Mouse (Mus musculus): Measurements from ENCODE around the gene H1f0. TPM values are rescaled to one million over a fixed set of nuclear protein-coding genes. Genes with fewer than 3 reads are reported as not detected.

H1f0 gene
- polyA plus RNA-seq (2012; rRNA removed) = 109 and 112 TPM in 2 replicates

DNA sequence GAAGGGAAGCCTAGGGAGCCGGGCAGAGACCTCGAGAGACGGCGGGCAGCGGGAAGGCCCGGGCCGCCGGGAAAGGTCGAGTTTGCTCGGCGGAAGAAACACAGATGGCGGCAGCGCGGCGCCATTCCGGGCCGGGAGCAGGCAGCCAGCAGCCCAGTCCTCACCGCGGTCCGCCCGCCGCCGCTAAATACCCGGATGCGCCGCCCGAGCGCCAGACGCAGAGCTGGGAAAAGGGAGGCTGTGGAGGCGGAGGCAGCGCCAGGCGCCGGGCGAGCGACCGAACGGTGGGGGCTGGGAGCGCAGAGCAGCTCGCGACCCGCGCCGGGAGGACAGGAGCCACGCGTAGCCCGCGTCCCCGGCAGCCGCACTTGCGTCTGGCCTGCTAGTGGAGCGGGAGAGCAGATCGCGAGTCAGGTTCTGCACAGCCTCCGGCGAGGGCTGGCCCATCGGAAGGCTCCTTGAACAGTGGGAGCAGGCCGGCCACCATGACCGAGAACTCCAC is at the start of gene H1f0:
Gene H1f0 (plus strand): TSS at position 214 of the 502 bp plus-strand sequence.
- peak; percentile 79 to 95 for DNase-seq (ENCODE audit: extremely low spot score in 1 of 2, low spot score in 1 of 2)

DNA sequence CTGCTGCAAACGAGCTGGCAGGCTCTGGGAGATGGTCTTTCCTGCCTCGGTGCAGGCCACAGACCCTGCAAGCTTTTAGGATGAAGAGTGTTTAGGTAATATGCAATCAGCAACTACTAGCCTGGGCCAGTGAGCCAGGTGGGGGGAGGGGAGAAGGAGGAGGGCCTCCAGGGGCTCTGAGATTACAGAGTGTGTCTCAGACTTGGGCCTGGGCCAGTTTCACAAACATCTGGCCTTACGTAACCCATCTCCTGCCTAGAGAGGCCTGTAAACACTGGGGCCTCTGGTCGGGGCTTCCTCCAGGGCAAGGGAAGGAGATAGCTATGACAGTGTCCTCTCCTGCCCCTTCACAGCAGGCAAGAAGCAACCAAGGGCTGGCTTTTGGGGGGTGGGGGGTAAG is 49.4 kb upstream of the H1f0 start:
- DNase-seq (ENCODE audit: extremely low spot score in 1 of 2, low spot score in 1 of 2) = no peak

DNA sequence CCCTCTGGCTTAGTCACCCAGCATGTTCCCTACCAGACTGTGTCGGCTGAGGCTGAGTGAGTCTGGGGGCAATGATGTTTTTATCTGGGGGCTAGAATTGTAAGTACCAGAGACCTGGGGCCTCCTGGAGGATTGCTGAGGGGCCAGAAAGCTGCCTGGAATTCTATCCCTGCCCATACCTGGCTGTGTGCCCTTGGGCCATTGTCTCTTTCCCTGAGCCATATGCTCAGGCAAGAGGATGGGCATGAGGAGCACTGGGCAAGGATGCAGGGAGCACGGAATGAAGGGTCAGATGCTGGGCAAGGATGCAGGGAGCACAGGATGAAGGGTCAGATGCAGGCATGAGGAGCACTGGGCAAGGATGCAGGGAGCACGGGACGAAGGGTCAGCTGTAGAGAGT is 48.2 kb upstream of the H1f0 start:
- DNase-seq (ENCODE audit: extremely low spot score in 1 of 2, low spot score in 1 of 2) = no peak

DNA sequence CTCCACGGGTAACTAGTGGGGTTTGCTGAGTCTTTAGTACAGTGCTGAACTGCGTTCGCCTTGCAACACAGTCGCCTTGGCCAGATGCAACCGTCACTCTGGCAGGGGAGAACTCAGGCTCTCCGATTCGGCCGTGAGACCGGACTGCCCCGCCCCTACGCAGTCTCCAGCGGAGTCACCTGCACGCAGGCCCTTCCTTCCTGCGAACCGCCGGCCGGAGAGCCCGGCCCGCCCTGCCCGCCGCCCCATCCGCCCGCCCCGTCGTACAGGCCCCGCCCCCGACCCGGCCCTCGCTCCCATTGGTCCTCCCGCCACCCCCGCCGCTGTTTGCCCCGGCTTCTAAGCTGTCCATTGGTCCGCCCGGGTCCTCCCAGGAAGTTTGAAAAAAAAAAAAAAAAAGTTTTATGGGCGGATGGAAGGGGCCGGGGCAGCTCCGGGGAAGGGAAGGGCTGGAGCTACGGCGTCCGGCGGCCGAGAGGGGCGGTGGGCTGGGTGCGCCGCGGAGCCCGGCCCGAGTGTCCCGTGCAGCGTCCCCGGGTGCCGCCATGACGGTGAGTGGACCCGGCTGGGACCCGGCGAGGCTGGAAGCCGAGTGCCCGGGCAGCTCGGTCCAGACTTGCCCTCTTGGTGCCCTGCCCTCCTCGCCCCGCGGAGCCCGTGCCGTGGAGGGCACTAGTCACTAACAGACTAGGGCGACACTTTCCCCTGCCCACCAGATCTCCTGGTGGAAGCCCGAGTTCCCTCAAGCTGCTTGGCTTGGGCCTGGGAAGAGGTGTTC is 45.4 kb upstream of the H1f0 start:
- DNase-seq (ENCODE audit: extremely low spot score in 1 of 2, low spot score in 1 of 2) = peak in 1 of 2 experiments; percentile 43

DNA sequence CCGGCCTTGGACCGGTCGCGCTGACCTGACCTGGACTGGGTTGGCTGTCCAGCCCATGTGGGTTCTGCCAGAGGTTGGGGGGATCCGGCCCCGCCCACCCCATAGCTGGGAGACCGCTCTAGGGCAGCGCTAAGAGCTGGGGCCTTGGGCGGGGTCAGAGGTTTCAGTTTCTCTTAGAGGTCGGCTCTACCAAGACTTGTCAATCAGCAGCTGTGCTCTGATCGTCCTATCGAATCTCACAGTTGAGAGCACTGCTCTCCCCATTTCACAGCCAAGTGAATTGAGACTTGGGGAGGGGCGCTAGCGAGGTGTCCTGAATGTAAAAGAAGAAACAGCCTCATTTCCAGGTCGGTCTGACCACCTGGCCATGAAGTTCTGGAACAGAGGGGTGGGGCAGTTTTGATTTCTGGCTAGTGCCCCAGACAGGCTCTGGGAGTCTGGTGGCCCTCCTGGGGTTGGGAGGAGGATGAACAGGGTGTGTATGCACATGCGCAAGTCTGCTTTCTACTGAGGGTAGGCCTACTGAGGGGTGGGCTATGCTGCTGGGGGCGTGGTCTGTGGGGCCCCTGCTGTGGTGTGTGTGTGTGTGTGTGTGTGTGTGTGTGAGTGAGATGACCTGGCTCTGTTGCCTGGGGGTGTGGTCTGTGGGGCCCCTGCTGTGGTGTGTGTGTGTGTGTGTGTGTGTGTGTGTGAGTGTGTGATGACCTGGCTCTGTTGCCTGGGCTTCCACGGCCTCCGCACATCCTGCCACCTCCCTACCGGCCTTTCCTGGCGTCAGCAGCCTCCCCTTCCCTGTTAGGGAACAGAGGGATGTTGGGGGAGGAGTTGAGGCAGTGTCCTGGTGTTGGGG is 44.6 kb upstream of the H1f0 start:
- DNase-seq (ENCODE audit: extremely low spot score in 1 of 2, low spot score in 1 of 2) = peak in 1 of 2 experiments; percentile 39

DNA sequence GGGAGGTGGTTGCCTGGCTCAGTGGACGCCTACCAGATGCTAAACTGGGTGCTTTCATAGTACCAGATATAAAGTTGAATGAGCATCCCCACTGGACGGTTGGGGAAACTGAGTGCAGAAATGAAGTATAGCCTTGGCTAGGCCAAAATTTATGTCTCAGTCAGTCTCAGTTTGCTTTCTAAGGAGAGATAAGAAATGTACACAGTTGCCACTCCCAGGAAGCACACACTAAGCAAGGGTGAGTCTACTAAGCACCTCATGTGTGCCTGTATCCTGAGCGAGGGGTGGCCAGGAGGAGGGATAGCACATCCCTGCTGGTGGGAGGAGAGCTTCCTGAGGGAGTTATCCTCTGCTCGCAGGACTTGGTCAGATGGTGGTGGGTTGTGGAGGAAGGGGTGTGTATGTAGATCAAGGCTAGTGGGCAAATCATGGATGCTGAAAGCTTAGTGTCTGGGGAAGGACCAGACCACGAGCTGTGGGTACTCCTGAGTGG is 43.9 kb upstream of the H1f0 start:
- no peak for DNase-seq (ENCODE audit: extremely low spot score in 1 of 2, low spot score in 1 of 2)

DNA sequence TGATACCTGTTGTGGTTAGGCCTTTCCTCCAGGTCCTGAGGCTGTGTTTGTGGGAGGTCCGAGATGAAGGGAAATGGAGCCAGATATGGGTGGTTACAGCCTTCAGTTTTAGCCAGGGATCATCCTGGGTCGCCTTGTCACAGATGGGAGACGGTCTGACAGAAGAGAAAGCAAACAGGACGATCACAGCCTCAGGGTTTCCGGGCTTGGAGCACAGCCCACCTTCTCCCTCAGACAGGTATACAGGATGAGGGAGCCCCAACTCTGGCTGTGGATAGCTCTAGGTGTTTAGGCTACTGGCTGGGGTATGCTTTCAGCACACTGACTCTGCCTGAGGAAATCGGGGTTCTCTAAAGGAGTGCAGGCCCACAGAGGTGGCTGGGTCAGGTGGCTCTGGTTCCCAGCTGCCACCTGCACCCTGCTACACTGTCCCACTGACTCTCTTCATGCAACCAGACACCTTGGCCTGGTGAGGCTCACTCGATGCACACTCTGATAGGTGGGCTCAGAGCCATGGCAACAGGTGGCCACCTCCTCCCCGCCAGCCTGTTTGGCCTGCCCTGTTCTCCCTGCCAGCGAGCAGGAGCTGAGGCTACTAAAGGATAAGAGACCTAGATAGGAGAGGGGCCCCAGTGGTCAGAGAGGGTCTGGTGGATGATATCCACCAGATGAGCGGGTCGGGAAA is 41.6 kb upstream of the H1f0 start:
- DNase-seq (ENCODE audit: extremely low spot score in 1 of 2, low spot score in 1 of 2) = no peak

DNA sequence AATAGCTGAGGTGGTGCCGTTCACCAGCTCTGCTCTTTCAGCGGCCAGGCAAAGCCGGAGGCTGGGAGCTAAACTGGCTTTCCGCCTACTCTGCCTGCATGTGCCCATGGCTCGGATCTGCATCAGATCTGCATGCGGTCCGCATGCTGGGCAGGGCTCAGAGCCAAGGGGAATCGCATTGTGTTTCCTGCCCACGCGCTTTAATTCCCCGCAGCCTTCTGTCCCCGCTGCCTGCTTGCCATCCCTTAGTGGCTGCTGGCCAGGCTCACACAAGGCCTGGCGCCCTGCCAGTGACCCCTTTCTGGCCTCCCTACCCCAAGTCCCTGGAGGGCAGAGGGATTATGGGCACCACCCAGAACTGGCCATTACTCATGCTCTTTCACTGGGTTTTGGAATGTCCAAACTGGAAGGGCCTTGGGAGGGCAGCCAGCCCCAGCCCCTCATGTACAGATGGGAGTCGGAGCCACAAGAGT is 39.7 kb upstream of the H1f0 start:
- DNase-seq (ENCODE audit: extremely low spot score in 1 of 2, low spot score in 1 of 2) = peak; percentile 69 to 89

DNA sequence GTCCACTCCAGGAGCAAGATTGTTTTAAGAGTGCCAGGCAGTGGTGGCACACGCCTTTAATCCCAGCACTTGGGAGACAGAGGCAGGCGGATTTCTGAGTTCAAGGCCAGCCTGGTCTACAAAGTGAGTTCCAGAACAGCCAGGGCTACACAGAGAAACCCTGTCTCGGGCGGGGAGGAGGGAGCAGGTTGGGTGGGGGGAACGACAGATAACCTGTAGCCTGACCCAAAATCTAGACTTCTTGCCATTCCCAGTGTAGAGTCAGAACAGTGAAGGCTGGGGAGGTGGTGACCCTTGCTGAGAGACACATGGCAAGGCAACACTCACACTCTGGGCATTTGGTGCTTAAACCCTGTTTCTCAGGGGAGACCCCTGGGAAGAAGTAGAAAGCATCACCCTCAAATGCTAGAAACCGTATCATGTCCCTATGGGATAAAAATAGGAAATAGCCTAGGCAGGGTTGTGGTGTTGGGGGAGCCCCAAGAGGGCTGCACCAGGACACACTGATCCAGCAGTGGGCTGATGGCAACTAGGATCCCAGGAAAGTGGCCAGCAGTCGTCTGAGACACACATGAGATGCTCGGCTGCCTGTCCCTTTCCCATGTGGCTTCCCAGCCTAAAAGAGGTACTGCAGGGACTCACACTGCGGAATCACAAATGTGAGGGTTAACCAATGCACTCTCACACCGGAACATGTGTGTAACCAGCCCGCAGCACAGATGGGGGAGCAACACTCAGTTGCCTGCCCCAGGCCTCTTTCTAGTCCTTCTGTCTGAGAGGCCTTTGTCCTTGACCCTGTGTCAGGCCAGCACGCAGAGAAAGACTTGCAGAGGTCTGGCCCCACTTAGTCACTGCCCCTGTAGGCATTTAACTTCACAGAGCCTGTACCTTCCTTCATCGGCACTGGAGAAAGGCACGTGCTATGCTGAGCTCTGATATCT is 38.8 kb upstream of the H1f0 start:
- DNase-seq (ENCODE audit: extremely low spot score in 1 of 2, low spot score in 1 of 2) = no peak

DNA sequence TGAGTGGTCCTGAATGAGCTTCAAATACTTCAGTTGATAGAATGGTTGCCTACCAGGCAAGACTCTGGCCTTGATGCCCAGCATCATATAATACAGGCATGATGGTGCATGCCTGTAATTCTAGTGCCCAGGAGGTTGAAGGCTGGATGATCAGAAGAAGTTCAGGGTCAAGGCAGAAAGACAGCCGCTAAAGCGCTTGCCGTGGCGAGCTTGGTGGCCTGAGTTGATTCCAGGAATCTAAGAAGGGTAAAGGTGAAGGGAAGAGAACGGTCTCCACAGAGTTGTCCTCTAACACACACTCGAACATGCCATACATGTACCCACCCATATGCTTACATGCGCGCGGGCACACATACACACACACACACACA is 38.2 kb upstream of the H1f0 start:
- DNase-seq (ENCODE audit: extremely low spot score in 1 of 2, low spot score in 1 of 2) = no peak

DNA sequence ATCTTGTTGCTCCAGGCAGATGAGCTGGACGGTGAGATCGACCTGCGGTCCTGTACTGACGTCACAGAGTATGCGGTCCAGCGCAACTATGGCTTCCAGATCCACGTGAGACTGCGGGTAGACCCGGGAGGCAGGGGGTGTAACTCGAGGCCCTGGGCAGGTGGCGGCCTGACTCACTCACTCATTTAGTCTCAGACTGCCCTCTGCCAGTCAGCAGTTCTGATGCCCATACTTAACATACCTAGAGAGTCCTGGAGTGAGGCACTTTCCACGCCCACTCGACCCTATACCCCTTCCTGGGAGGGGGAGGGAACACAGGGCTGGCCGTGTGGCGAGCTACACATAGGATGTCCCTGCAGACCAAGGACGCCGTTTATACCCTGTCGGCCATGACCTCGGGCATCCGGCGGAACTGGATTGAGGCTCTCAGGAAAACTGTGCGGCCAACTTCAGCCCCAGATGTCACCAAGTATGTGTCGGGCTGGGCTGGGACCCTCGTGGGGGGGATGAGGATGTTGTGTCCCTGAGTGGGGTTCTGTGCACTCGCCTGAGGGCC is 37.2 kb upstream of the H1f0 start:
- DNase-seq (ENCODE audit: extremely low spot score in 1 of 2, low spot score in 1 of 2) = no peak

DNA sequence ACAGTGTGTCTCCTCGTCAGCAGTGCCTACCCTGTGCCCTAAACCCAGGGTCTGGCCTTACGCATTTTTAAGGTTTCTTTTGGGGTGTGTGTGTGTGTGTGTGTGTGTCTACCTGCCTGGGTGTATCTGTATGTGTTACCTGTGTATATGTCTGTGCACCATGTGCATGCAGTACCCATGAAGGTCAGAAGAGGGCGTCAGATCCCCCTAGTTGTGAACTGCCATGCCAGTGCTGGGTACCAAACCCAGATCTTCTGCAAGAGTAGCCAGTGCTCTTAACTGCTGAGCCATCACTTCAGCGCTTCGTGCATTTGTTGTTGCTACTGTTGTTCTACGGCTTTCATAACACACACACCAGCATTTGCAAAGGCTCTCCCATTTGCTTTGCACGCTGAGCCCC is 36.0 kb upstream of the H1f0 start:
- DNase-seq (ENCODE audit: extremely low spot score in 1 of 2, low spot score in 1 of 2) = no peak

DNA sequence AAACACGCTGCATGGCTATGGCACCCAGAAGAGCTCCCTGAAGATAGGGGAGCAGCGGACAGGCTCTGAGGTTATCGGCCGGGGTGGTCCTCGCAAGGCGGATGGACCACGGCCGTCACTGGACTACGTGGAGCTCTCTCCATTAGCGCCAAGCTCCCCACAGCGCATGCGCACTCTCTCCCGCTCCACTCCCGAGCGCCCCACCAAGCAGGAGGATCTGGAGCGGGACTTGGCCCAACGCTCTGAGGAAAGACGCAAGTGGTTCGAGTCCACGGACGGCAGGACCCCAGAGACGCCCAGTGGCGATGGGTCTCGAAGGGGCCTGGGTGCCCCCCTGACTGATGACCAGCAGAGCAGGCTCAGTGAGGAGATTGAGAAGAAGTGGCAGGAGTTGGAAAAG is 35.3 kb upstream of the H1f0 start:
- DNase-seq (ENCODE audit: extremely low spot score in 1 of 2, low spot score in 1 of 2) = no peak

DNA sequence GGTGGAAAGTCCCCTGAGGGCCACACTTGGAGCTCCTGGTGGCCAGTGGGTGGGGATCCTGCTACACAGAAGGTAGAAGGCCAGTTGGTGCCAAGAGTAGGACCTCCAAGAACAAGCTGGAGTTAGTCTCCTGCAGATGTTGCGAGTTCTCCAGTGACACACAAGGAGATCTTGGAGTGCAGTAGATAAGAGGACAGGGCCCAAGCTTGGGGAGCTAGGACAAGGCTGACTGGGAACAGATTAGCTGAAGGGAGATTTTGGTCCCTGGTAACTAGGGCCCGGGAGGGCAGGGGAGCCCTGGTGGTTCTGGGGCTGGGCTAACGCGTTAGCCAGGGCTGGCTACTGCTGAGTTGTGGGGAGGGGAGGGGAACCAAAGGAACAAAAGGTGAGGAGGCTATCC is 32.3 kb upstream of the H1f0 start:
- DNase-seq (ENCODE audit: extremely low spot score in 1 of 2, low spot score in 1 of 2) = no peak

DNA sequence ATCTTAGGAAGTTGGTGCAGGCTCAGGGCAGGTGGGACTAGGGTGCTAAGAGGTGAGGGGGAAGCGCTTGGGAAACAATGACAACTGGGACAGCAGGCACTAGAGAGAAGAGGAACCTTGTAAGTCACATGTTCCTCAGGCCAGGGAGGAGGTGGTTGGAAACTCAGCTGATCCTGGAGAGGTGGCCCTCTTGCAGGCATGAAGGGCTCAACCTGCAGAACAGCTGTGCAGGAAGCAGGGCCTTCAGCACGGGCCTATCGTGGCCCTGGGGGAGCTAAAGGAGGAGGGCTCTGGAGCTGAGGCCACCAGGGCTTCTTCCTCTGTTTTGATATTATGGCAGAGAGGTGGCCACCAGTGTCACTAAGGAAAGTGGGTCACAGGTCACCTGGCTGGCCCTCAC is 31.6 kb upstream of the H1f0 start:
- DNase-seq (ENCODE audit: extremely low spot score in 1 of 2, low spot score in 1 of 2) = no peak

DNA sequence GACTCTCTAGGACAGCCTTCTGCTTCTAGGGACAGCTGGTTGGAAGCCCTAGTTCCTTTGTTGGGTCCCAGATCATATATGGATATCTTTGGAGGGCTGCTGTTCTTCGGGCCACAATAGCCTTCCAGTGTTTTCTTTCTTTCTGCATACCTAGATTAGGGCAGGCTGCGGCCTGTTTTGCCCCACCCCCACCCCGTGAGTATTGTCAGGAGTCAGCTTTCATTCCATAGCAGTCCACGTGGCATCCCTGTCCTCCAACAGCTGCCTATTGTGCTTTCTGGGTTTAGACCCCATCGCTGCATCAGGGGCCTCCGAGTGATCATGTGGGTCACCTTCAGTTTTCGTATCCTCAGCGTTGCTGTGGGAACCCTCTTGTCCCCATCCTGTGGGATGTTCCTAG is 29.9 kb upstream of the H1f0 start:
- DNase-seq (ENCODE audit: extremely low spot score in 1 of 2, low spot score in 1 of 2) = no peak

DNA sequence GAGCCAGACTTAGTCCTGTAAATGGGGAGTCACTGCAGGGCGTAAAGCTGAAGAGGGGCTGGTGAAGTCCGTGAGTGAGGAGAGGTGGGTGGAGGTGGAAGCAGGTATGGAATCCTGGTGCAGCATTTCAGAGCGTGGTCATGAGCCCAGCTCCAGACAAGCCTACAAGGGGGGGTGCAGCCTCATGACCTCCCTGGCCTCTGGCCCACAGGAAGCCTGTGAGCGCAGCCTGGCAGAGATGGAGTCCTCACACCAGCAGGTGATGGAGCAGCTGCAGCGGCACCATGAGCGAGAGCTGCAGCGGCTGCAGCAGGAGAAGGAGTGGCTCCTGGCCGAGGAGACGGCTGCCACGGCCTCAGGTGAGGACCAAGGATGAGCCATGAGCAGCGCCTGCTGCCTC is 28.7 kb upstream of the H1f0 start:
- no peak for DNase-seq (ENCODE audit: extremely low spot score in 1 of 2, low spot score in 1 of 2)

DNA sequence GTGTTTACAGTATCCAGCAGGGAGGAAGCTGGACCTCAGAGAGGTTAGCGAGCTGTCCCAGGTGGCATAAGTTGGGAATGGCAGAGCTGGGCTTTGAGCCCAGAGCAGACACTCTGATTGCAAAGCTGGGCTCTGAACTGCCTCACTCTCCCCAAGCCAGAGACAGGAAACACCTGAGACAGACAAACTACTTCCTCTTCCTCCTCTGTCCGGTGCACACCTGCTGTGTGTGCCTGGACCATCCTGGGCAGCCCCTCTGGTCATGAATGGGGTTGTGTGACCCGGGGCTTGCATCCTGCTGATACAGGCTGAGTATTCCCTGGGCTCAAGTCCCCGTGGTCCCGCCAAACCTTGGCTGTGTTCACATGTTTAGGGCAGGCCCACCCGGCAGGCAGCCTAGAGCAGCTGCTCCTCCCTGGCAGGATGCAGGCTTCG is 27.9 kb upstream of the H1f0 start:
- DNase-seq (ENCODE audit: extremely low spot score in 1 of 2, low spot score in 1 of 2) = no peak

DNA sequence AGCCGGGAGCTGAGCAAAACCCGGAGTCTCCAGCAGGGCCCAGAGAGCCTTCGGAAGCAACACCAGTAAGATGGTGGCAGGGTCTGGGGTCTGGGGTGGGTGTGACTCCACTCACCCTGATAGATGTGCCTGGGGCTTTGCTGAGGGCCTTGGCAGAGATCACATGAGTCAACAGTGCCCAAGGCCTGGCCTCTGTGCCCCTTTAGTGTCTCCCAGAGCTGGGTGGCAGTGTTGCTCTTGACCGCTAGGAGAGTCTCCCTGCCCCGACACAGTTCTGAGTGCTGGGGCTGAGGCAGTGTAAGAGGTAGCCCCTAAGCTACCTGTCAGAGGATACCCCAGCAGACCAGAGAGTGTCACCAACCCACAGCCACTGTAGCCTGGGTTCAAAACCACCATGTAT is 26.7 kb upstream of the H1f0 start:
- DNase-seq (ENCODE audit: extremely low spot score in 1 of 2, low spot score in 1 of 2) = no peak
